Mouse (Mus musculus): ENCODE measurements around the gene Macrod2.

DNA sequence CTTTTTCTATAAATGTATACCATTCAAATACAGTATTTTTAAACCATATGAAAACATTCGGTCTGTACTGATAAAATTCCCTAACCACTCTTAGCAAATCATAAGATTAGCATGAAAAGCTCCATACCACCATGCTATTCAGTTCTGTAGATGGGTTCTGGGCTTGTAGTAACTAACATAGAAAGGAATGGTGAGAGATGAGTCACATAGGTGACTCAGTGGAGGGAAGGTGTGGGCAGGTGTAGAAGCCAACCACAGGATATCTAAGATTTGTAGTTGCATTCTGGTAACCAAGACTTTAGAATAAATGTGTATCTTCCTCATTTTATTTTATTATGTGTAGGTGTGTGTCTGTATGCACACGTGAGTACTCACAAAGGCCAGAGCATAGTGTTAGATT lies 166.3 kb downstream of the Macrod2 start:
- TF ChIP-seq GATA1 (IDR thresholded peaks at IDR 0.05; ENCODE audit: borderline replicate concordance, low read length) (no peak), FLI1 (IDR thresholded peaks at IDR 0.05; ENCODE audit: low read length) (no peak)

All from megakaryocyte, embryonic 14.5 days (primary cell).